Mouse (Mus musculus) kidney, embryonic 15.5 days (tissue): ENCODE results near the gene Clip2. TPM values are rescaled to one million over a fixed set of nuclear protein-coding genes. Genes with fewer than 3 reads are reported as not detected.
A peak's percentile ranks its signal among the peaks of the same experiment; 100 is the strongest.

Source experiments
- ATAC-seq: fragments of 200-750 bp; cut with Nextera tagmentation; replicated peaks from 2 replicates; pipeline ENCODE4 v1.8.0; 2017; ENCODE audit warnings: moderate TSS enrichment; ENCODE audit not compliant: low FRiP score
- H3K27ac ChIP-seq: fragments of 300-500 bp; sonication (generic); 2 replicates; pipeline ENCODE4 v1.5.1; 2015; ENCODE audit warnings: mild to moderate bottlenecking, inconsistent platforms
- H3K27me3 ChIP-seq: fragments of 300-500 bp; sonication (generic); 2 replicates; pipeline ENCODE4 v1.6.1; 2015; ENCODE audit warnings: inconsistent platforms
- H3K36me3 ChIP-seq: fragments of 300-500 bp; sonication (generic); 2 replicates; pipeline ENCODE4 v1.6.1; 2015; ENCODE audit warnings: inconsistent platforms
- H3K4me1 ChIP-seq: fragments of 300-500 bp; sonication (generic); 2 replicates; pipeline ENCODE4 v1.6.1; 2015; ENCODE audit warnings: inconsistent platforms
- H3K4me2 ChIP-seq: fragments of 300-500 bp; sonication (generic); 2 replicates; pipeline ENCODE4 v1.6.1; 2015; ENCODE audit warnings: moderate library complexity, mild to moderate bottlenecking, inconsistent platforms
- H3K4me3 ChIP-seq: fragments of 300-500 bp; sonication (generic); replicated peaks from 2 replicates; pipeline ENCODE4 v1.5.1; 2015; ENCODE audit warnings: mild to moderate bottlenecking, inconsistent platforms
- H3K9ac ChIP-seq: fragments of 300-500 bp; sonication (generic); 2 replicates; pipeline ENCODE4 v1.6.1; 2015; ENCODE audit warnings: mild to moderate bottlenecking, inconsistent platforms
- H3K9me3 ChIP-seq: fragments of 300-500 bp; sonication (generic); replicated peaks from 2 replicates; pipeline ENCODE4 v1.6.1; 2016; ENCODE audit warnings: inconsistent platforms
- WGBS: fragments of 180-500 bp; shearing (Covaris S2); methylation state at CpG from one replicate; pipeline ENCODE4 v1.1.7; 2015; ENCODE audit warnings: mixed read lengths; 5-methylcytosine and 5-hydroxymethylcytosine counted together
- polyA plus RNA-seq: library from polyadenylated mRNA; unstranded; fragments of >200 nt; fragmentation: Nextera tagmentation; extraction: Ambion mirVana; gene quantifications from 2 replicates; pipeline ENCODE4 v1.2.1, GENCODE M21; 2015

The Clip2 gene
- polyA plus RNA-seq, 1 experiment from 2014 or later, result 4.2 TPM

DNA sequence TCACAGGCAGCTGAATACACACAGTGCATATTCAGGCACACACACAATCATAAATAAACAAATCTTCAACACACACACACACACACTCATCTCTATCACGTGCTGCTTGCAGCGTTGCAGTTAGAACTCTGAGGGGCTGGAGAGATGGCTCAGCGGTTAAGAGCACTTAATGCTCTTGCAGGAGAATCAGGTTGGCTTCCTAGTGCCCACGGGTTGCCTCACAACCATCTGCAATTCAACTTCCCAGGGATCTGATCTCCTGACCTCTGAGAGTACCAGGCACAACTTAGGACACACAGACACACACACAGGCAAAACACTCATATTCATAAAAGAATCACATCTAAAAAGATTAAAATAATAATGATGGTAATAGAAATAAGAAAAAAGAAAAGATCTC, 56.4 kb downstream of the Clip2 start:
- Histone ChIP-seq H3K9me3 (no peaks in the 10 kb centered on the region), H3K27ac (no peak overlapping the region), H3K4me1 (peaks cover 6% of the 10 kb centered on the region; the same call in 1 of the 2 replicates), H3K4me2 (no peak overlapping the region), H3K36me3 (peaks cover 68% of the 10 kb centered on the region), H3K9ac (no peak overlapping the region), H3K27me3 (no peaks in the 10 kb centered on the region), H3K4me3 (no peak overlapping the region)
- no peak for ATAC-seq
- 81% methylated on average over 4 of the region's 4 CpGs for WGBS

- Histone ChIP-seq H3K27ac (no peak overlapping the region), H3K36me3 (peaks cover 72% of the 10 kb centered on the region), H3K27me3 (no peaks in the 10 kb centered on the region), H3K9me3 (no peaks in the 10 kb centered on the region), H3K9ac (no peak overlapping the region), H3K4me3 (no peak overlapping the region), H3K4me2 (no peak overlapping the region), H3K4me1 (peaks cover 15% of the 10 kb centered on the region)
- WGBS, result 54% methylated on average over 11 of the region's 11 CpGs
- ATAC-seq, result peak; percentile 55; the same call in 1 of the 2 replicates
Observed at GRCm38 (mm10) chr5:134494142-134494541, 58.1 kb downstream of the Clip2 start.

- H3K36me3 ChIP-seq, result peaks cover 74% of the 10 kb centered on the region
- no peak overlapping the region for H3K9ac ChIP-seq
- H3K27me3 ChIP-seq, result no peaks in the 10 kb centered on the region
- no peak overlapping the region for H3K27ac ChIP-seq
- no peak overlapping the region for H3K4me3 ChIP-seq
- WGBS, result 98% methylated on average over 4 of the region's 4 CpGs
- H3K4me2 ChIP-seq, result no peak overlapping the region
- H3K9me3 ChIP-seq, result no peaks in the 10 kb centered on the region
- peaks cover 15% of the 10 kb centered on the region for H3K4me1 ChIP-seq
- no peak for ATAC-seq
Observed at GRCm38 (mm10) chr5:134492956-134493355, 59.3 kb downstream of the Clip2 start.

DNA sequence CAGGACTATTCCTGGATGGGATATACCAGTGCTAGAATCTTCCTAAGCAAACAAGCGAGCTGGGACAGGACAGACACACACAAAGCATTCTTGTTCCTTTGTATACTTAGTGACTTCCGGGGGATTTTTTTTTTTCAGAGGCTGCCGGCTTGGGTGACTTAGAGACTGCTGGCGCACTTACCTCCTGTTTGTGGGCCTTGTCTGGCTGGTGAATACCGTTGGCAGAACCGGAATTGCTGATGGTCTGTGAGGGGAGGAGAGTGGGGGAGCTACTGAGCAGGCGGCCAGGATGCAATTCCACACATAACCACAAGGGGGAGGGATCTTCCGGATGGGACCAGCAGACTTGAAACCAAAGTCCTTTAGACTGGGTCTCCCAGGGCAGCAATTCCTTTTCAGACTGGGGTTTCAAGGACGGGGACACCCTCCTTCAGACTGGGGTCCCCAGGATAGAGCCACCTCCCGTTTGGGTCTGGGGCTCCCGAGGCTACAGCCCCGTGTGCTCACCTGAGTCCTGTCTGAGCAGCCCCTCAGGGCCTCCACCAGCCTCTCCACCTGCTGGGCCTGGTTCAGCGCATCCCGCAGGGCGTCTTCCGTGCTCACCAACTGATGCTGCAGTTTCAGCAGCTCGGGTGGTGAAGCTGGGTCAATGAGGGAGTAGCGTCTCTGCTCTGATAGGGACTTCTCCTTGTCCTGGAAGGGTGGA, 60.4 kb downstream of the Clip2 start:
- H3K4me1 ChIP-seq, result peaks cover 15% of the 10 kb centered on the region
- ATAC-seq, result peak; percentile 64
- H3K27me3 ChIP-seq, result no peaks in the 10 kb centered on the region
- no peaks in the 10 kb centered on the region for H3K9me3 ChIP-seq
- H3K4me3 ChIP-seq, result no peak overlapping the region
- H3K27ac ChIP-seq, result peak overlapping the region; percentile 41; the same call in 1 of the 2 replicates
- WGBS, result 31% methylated on average over 18 of the region's 18 CpGs
- H3K36me3 ChIP-seq, result peaks cover 63% of the 10 kb centered on the region
- no peak overlapping the region for H3K4me2 ChIP-seq
- no peak overlapping the region for H3K9ac ChIP-seq

GRCm38 (mm10) chr5:134491206-134491605, 61.0 kb downstream of the Clip2 start:
- no peak overlapping the region for H3K9ac ChIP-seq
- no peak for ATAC-seq
- H3K4me3 ChIP-seq, result no peak overlapping the region
- H3K27me3 ChIP-seq, result no peaks in the 10 kb centered on the region
- no peak overlapping the region for H3K4me2 ChIP-seq
- WGBS, result 89% methylated on average over 2 of the region's 2 CpGs
- peaks cover 56% of the 10 kb centered on the region for H3K36me3 ChIP-seq
- H3K27ac ChIP-seq, result no peak overlapping the region
- H3K9me3 ChIP-seq, result no peaks in the 10 kb centered on the region
- peaks cover 15% of the 10 kb centered on the region for H3K4me1 ChIP-seq

- ATAC-seq, result no peak
- Histone ChIP-seq H3K4me1 (peaks cover 15% of the 10 kb centered on the region), H3K4me2 (no peak overlapping the region), H3K9me3 (no peaks in the 10 kb centered on the region), H3K27me3 (no peaks in the 10 kb centered on the region), H3K4me3 (no peak overlapping the region), H3K27ac (no peak overlapping the region), H3K9ac (no peak overlapping the region), H3K36me3 (peaks cover 49% of the 10 kb centered on the region)
- WGBS, result 91% methylated on average over 12 of the region's 12 CpGs
Observed at GRCm38 (mm10) chr5:134490465-134490864, 61.8 kb downstream of the Clip2 start.

GRCm38 (mm10) chr5:134489583-134489982, 62.7 kb downstream of the Clip2 start:
- H3K36me3 ChIP-seq, result peaks cover 41% of the 10 kb centered on the region
- no peak overlapping the region for H3K4me2 ChIP-seq
- no peaks in the 10 kb centered on the region for H3K27me3 ChIP-seq
- no peak overlapping the region for H3K27ac ChIP-seq
- ATAC-seq, result no peak; the same call in 1 of the 2 replicates
- WGBS, result 36% methylated on average over 9 of the region's 9 CpGs
- H3K9me3 ChIP-seq, result no peaks in the 10 kb centered on the region
- no peak overlapping the region for H3K4me3 ChIP-seq
- no peak overlapping the region for H3K9ac ChIP-seq
- H3K4me1 ChIP-seq, result peaks cover 15% of the 10 kb centered on the region

- Histone ChIP-seq H3K4me2 (no peak overlapping the region), H3K36me3 (peaks cover 34% of the 10 kb centered on the region), H3K27ac (no peak overlapping the region), H3K27me3 (no peaks in the 10 kb centered on the region), H3K4me1 (peaks cover 15% of the 10 kb centered on the region), H3K9me3 (no peaks in the 10 kb centered on the region), H3K9ac (no peak overlapping the region), H3K4me3 (no peak overlapping the region)
- 85% methylated on average over 4 of the region's 4 CpGs for WGBS
- no peak for ATAC-seq
Observed at GRCm38 (mm10) chr5:134488596-134488995, 63.6 kb downstream of the Clip2 start.

DNA sequence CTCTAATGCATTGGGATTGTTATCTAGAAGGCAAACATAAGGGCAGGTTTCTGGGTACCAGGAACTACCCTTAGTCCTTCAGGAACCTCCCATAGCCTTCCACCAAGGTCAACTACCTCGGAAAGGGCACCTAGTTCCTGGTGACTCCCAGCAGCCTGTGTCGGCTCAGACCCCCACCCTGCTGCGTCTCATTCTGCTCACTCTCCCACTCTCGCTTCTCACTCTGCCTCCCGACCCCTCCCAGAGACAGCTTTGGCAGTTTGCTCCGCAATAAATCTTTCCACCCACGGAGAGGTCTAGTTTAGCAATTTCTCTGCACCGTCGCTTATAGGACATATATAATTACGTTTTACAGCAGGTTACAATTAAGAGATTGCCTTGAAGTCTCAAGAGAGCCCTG, 64.2 kb downstream of the Clip2 start:
- no peak overlapping the region for H3K9ac ChIP-seq
- H3K27ac ChIP-seq, result no peak overlapping the region
- H3K4me1 ChIP-seq, result peaks cover 15% of the 10 kb centered on the region
- H3K9me3 ChIP-seq, result no peaks in the 10 kb centered on the region
- H3K4me3 ChIP-seq, result no peak overlapping the region
- no peak overlapping the region for H3K4me2 ChIP-seq
- no peak for ATAC-seq
- peaks cover 29% of the 10 kb centered on the region for H3K36me3 ChIP-seq
- WGBS, result 26% methylated on average over 10 of the region's 10 CpGs
- no peaks in the 10 kb centered on the region for H3K27me3 ChIP-seq

DNA sequence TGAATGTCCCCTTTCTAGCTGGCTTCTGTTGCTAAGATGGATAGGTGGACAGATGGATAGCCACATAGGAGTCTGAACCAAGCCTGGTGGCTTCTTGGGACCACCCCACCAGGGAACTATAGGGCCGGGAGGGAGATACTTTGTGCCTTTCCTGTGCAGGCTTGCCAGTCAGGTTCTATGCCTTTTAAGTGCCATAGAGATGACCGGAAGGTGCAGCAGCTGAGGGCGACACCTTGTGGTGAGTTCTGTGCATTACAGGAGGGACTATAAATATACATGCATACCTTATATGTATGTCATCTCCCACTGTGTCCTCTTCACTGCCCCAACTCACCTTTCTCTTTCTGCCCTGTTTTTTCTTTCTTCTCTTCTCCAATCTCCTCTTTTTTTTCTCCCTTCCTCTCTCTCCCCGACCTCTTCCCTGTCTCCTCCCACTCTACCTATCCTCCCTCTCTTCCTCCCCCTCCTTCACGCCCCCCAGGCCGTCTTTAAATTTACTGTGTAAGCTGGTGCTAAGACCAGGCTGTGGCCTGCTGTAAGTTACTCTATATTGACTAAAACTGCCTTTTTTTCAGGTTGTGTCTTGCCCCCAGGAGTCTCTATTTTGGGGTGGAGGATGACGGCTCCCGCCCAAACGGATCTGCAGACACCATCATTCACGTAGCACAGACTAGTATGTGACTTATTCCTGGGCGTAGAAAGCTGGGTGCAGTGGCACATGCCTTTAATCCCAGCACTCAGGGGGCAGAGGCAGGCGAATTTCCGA, 66.2 kb downstream of the Clip2 start:
- Histone ChIP-seq H3K4me3 (no peak overlapping the region), H3K4me1 (peaks cover 8% of the 10 kb centered on the region), H3K27ac (no peak overlapping the region), H3K9me3 (no peaks in the 10 kb centered on the region), H3K9ac (no peak overlapping the region), H3K4me2 (no peak overlapping the region), H3K36me3 (peaks cover 23% of the 10 kb centered on the region), H3K27me3 (no peaks in the 10 kb centered on the region)
- WGBS, result 59% methylated on average over 13 of the region's 13 CpGs
- ATAC-seq, result peak; percentile 51; the same call in 1 of the 2 replicates

- no peaks in the 10 kb centered on the region for H3K27me3 ChIP-seq
- H3K9ac ChIP-seq, result no peak overlapping the region
- no peak overlapping the region for H3K27ac ChIP-seq
- no peak overlapping the region for H3K4me3 ChIP-seq
- no peak for ATAC-seq
- H3K4me1 ChIP-seq, result peaks cover 8% of the 10 kb centered on the region
- WGBS, result 79% methylated on average over 7 of the region's 7 CpGs
- peaks cover 15% of the 10 kb centered on the region for H3K36me3 ChIP-seq
- H3K4me2 ChIP-seq, result no peak overlapping the region
- no peaks in the 10 kb centered on the region for H3K9me3 ChIP-seq
Observed at GRCm38 (mm10) chr5:134485183-134485730, 67.0 kb downstream of the Clip2 start.

DNA sequence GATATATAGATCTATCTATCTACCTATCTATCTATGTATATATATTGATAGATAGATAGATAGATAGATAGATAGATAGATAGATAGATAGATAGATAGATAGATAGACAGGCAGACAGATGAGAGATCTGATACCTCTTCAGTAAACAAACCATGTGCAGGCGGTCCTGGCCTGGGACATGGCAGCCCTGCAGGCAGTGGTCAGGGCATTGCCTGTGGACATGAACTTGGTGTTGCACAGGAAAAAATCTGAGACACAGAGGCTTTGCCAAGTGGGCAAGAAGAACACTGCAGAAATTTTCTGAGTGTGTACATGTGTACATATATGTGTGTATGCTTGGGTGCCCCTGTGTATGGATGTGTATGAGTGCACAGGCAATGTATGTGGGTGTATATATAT, 68.9 kb downstream of the Clip2 start:
- no peak overlapping the region for H3K9ac ChIP-seq
- no peak overlapping the region for H3K4me2 ChIP-seq
- H3K27ac ChIP-seq, result no peak overlapping the region
- ATAC-seq, result no peak
- no peaks in the 10 kb centered on the region for H3K27me3 ChIP-seq
- H3K9me3 ChIP-seq, result no peaks in the 10 kb centered on the region
- no peak overlapping the region for H3K4me3 ChIP-seq
- no peaks in the 10 kb centered on the region for H3K36me3 ChIP-seq
- WGBS, result 75% methylated on average over 1 of the region's 1 CpGs
- no peaks in the 10 kb centered on the region for H3K4me1 ChIP-seq
